Mouse (Mus musculus): ENCODE data around the gene Pou5f1. TPM values are rescaled to one million over a fixed set of nuclear protein-coding genes. Genes with fewer than 3 reads are reported as not detected.

Gene Pou5f1
- polyA plus RNA-seq, 1 experiment, result not detected

DNA sequence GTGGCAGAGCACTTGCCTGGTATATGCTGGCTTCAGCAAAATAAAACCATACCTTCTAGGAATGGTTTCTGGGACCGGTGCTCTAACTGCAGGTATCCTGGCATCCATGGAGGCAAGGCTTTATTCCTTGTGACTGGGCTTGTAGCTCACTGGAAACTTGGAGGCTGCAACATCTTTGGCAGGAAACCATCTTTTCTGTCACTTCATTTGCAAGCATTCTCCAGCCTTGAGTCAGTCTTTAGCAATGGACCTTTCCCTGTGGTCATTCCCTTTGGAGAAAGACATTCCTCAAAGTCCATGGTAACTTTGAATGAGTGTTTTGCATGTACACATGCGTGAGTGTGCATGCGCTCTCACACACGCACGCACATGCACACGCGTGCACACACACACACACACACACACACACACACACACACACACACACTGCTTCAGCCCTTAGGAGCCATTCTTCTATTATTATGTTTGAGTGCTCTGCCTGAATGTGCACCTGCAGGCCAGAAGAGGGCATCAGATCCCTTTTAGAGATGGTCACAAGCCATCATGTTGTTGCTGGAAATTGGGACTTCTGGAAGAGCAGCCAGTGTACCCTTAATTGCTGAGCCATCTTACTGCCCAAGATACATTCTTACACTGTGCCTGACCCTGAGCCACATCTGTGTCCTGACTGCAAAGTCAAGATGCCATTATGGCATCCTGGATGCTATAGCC, 7.3 kb downstream of the Pou5f1 start:
- Histone ChIP-seq H3K27me3 (replicated peaks) (peaks cover 21% of the 10 kb centered on the region), H3K9me3 (no peaks in the 10 kb centered on the region)
- TF ChIP-seq GATA1 (IDR thresholded peaks at IDR 0.05; ENCODE audit: borderline replicate concordance, low read length) (no peak), FLI1 (IDR thresholded peaks at IDR 0.05; ENCODE audit: low read length) (no peak)

DNA sequence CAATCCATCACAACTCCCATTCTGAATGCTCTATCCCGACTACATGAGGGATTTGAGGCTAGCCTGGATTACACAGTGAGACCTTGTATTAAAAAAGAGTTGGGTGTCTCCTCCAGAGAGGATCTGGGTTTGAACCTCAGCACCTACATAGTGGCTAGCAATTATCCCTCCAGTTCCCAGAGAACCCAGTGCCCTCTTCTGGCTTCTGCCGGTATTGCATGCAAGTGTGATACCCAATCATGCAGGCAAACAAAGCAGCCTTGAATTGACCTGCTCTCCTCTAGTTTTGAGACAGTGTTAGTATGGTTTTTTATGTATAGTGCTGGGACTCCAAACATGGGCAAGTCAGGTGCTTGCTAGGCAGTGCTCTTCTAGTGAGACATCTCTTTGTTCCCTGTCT, 8.1 kb downstream of the Pou5f1 start:
- Histone ChIP-seq H3K9me3 (no peaks in the 10 kb centered on the region), H3K4me3 (replicated peaks) (no peak overlapping the region), H3K4me1 (peaks cover 36% of the 10 kb centered on the region), H3K27me3 (replicated peaks) (peaks cover 17% of the 10 kb centered on the region), H3K36me3 (replicated peaks; ENCODE audit: low read length) (peaks cover 8% of the 10 kb centered on the region)
- TF ChIP-seq GATA1 (IDR thresholded peaks at IDR 0.05; ENCODE audit: borderline replicate concordance, low read length) (no peak), FLI1 (IDR thresholded peaks at IDR 0.05; ENCODE audit: low read length) (no peak)

More for the DNA sequence above, 7.3 kb downstream of the Pou5f1 start:
- Histone ChIP-seq H3K4me3 (replicated peaks) (no peak overlapping the region), H3K4me1 (peaks cover 32% of the 10 kb centered on the region), H3K36me3 (replicated peaks; ENCODE audit: low read length) (peaks cover 8% of the 10 kb centered on the region)

DNA sequence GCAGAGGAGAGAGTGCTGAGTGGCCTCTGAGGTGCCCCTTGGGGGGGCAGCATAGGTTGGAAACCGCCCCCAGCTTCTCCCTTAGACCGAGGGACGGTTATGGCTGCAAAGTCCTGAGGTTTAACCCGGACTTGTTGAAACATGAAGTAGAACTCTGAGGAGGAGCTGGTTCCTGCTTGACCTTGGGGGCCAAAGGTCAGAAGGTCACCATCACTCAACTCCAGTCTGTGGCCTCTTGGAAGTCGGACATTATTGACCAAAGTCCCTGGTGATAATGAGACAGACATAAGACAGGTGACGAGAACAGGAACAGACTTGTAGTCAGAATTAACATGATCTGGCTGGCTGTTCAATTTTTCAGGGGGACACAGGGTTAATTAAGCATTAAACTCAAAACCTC, 8.9 kb downstream of the Pou5f1 start:
- Histone ChIP-seq H3K4me1 (peaks cover 37% of the 10 kb centered on the region), H3K9me3 (no peaks in the 10 kb centered on the region), H3K4me3 (replicated peaks) (no peak overlapping the region), H3K27me3 (replicated peaks) (peaks cover 8% of the 10 kb centered on the region), H3K36me3 (replicated peaks; ENCODE audit: low read length) (peaks cover 8% of the 10 kb centered on the region)
- TF ChIP-seq FLI1 (IDR thresholded peaks at IDR 0.05; ENCODE audit: low read length), result no peak
- no peak for TF ChIP-seq GATA1 (IDR thresholded peaks at IDR 0.05; ENCODE audit: borderline replicate concordance, low read length)

DNA sequence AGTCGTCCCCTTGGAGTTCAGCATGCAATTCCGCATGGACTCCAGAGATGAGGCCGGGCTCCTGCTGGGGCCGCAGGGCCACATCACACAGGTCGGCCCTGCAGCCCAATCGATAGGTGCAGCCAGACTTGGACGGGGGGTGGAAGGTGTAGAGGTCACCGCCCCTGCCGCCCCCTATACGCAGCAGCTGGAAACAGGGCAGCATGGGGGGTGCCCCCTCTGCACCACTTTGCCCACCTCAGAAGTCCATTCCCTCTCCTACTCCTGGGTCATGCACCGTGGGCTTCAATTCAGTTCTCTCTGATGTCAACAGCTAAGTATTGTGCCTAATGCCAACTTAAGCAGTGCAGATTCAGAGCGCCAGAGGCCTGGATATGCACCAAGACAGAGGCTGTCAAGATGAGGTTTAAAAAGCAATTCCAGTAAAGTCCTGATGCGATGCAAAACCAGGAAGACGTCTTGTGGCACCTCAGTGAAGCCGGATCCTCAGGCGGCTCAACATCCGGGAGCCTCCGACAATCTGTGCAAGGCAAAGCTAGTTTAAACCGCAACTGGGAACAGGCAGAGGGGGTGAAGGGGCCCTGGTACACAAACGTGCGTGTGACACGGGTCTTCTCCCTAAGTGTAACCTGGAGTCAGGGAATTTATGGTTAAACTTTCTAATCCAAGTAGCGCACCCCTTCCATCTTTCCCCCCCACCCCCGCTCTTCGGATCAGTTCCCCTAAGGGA, 10.3 kb downstream of the Pou5f1 start:
- H3K4me1 ChIP-seq, result peaks cover 50% of the 10 kb centered on the region
- TF ChIP-seq FLI1 (IDR thresholded peaks at IDR 0.05; ENCODE audit: low read length) (no peak), GATA1 (IDR thresholded peaks at IDR 0.05; ENCODE audit: borderline replicate concordance, low read length) (no peak)
- no peaks in the 10 kb centered on the region for H3K9me3 ChIP-seq
- H3K36me3 ChIP-seq (replicated peaks; ENCODE audit: low read length), result peaks cover 18% of the 10 kb centered on the region
- peaks cover 6% of the 10 kb centered on the region for H3K27me3 ChIP-seq (replicated peaks)
- peak overlapping the region; percentile 96 for H3K4me3 ChIP-seq (replicated peaks)

DNA sequence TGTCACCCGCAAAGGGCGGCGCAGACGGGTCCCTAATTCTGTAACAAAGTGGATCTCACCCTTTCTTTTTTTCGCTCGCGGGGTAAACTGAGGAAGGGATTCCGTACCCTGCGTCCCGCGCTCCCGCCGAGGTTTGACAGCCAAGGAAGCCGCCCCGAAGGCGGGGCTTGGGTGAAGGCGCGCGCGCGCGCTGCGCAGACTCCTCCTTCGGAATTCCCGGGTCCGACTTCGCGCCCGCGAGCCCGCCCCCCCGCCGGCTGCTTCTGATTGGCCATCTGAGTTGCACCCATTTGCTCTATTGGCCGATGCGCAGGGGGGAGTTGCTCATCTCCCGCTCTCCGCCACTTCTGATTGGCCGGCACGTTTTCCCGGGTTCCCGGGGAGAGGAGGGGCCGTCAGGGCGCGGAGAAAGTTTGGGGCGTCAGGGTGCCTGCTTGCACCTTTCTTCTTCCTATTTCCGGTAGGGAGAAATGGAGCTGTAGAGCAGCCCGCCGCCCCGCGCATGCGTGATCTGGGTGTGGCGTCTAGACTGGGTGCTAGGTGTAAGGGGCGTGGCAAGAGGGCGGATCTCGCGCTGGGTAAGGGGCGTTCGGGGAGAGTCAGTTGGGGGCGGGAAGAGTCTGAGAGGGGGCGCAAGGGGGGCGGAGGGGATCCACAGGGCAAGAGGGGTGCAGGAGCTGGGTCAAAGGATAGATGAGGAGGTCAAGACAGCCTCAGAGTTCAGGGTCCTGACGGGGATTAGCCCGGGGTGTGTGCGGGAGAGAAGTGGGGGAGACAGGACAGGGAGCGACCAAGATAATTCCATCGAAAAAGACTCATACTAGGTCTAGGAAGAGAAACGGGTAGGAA, 11.1 kb downstream of the Pou5f1 start, which contains the start of the genes Tcf19 and Cchcr1:
TSS of gene Tcf19 (minus strand) at position 173 of the 849 bp plus-strand sequence.
TSS of gene Cchcr1 (plus strand) at position 449 of the 849 bp plus-strand sequence.
- no peak for TF ChIP-seq GATA1 (IDR thresholded peaks at IDR 0.05; ENCODE audit: borderline replicate concordance, low read length)
- peak; percentile 31; the same call in 1 of the 2 replicates for TF ChIP-seq FLI1 (IDR thresholded peaks at IDR 0.05; ENCODE audit: low read length)
- Histone ChIP-seq H3K36me3 (replicated peaks; ENCODE audit: low read length) (peaks cover 25% of the 10 kb centered on the region), H3K9me3 (no peaks in the 10 kb centered on the region), H3K27me3 (replicated peaks) (peaks cover 6% of the 10 kb centered on the region), H3K4me3 (replicated peaks) (peak within 1 kb of the TSS; percentile 96), H3K4me1 (peaks cover 51% of the 10 kb centered on the region)

DNA sequence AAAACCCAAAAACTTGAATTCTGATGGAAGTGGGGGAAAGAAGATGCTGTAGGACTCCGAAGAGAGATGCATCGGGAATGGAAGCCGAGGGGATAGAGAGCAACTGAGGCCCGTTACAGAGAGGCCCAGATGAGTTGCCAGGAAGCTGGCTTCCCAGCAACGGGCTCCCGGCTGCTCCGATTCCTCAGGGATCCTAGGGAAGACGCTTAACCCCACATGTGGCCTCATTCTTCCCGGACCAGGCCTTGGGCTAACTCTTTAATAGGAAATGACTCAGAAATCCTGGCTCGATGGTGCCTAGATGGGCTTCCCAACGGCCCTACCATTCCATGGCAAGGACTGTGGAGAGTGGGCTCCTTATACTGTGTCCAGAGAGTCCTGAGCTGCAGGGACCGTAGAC, 11.7 kb downstream of the Pou5f1 start:
- H3K4me1 ChIP-seq, result peaks cover 54% of the 10 kb centered on the region
- peak overlapping the region; percentile 96 for H3K4me3 ChIP-seq (replicated peaks)
- no peaks in the 10 kb centered on the region for H3K9me3 ChIP-seq
- peaks cover 25% of the 10 kb centered on the region for H3K36me3 ChIP-seq (replicated peaks; ENCODE audit: low read length)
- TF ChIP-seq GATA1 (IDR thresholded peaks at IDR 0.05; ENCODE audit: borderline replicate concordance, low read length), result no peak
- TF ChIP-seq FLI1 (IDR thresholded peaks at IDR 0.05; ENCODE audit: low read length), result no peak
- H3K27me3 ChIP-seq (replicated peaks), result peaks cover 6% of the 10 kb centered on the region

DNA sequence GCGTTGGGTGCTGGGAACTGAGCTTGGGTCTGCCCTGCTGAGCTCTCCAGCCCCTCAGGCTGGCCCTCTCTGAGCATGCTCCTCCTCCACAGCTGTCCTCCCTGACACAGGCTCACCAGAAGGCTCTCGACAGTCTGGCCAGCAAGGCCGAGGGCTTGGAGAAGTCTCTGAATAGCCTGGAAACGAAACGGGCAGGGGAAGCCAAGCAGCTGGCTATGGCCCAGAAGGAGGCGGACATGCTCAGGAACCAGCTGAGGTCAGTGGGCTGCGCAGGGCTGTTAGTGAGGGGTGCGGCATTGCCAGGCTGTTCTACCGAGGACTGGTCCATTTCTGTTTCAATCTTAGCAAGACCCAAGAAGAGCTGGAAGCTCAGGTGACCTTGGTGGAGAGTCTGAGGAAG, 18.5 kb downstream of the Pou5f1 start:
- H3K36me3 ChIP-seq (replicated peaks; ENCODE audit: low read length), result peaks cover 78% of the 10 kb centered on the region
- H3K4me3 ChIP-seq (replicated peaks), result no peak overlapping the region
- no peak for TF ChIP-seq FLI1 (IDR thresholded peaks at IDR 0.05; ENCODE audit: low read length)
- no peaks in the 10 kb centered on the region for H3K27me3 ChIP-seq (replicated peaks)
- peaks cover 50% of the 10 kb centered on the region for H3K4me1 ChIP-seq
- no peaks in the 10 kb centered on the region for H3K9me3 ChIP-seq

DNA sequence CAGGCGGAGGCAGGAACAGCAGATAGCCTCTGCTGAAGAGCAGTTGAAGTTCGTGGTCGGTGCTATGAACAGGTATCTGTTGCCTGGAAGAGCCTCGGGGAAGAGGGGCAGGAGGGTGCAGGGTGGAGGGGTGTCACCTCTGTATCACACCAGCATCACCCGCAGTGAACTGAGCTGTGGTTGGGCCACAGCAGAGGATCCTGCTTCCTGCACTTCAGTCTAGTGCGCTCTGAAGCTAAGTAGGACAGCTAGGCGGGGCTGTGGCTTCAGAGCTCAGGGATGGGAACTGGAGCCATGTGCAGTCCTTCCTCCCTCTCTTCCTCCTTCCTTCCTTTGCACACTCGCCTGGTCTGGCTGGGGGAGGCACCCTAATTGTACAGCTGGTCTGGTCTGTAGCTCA, 20.8 kb downstream of the Pou5f1 start:
- Histone ChIP-seq H3K27me3 (replicated peaks) (no peaks in the 10 kb centered on the region), H3K9me3 (no peaks in the 10 kb centered on the region), H3K4me3 (replicated peaks) (peak overlapping the region; percentile 4), H3K4me1 (peaks cover 38% of the 10 kb centered on the region), H3K36me3 (replicated peaks; ENCODE audit: low read length) (peaks cover 79% of the 10 kb centered on the region)
- no peak for TF ChIP-seq GATA1 (IDR thresholded peaks at IDR 0.05; ENCODE audit: borderline replicate concordance, low read length)
- no peak for TF ChIP-seq FLI1 (IDR thresholded peaks at IDR 0.05; ENCODE audit: low read length)

DNA sequence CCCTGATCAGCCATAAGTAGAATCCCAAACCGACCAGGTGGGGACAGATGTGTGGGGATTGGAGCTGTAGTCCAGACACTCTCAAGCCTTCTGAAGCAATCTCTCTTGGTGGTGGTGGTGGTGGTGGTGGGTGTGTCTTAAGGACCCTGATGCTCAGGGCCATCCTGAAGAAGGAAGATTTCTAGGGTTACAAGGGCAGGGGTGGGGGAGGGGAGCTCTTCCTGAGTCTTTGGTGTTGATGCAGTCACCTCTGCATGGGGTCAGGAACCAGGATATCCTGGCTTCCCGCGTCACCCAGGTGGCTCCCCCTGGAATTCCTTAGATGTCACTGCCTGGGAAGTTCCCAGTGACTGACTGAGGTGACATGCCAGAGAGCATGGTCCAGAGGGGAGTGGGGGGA, 26.5 kb downstream of the Pou5f1 start:
- TF ChIP-seq GATA1 (IDR thresholded peaks at IDR 0.05; ENCODE audit: borderline replicate concordance, low read length) (no peak), FLI1 (IDR thresholded peaks at IDR 0.05; ENCODE audit: low read length) (no peak)
- no peak overlapping the region for H3K4me3 ChIP-seq (replicated peaks)
- H3K4me1 ChIP-seq, result peaks cover 18% of the 10 kb centered on the region
- peaks cover 18% of the 10 kb centered on the region for H3K27me3 ChIP-seq (replicated peaks)
- no peaks in the 10 kb centered on the region for H3K9me3 ChIP-seq
- peaks cover 36% of the 10 kb centered on the region for H3K36me3 ChIP-seq (replicated peaks; ENCODE audit: low read length)

All from megakaryocyte, embryonic 14.5 days (primary cell).